Mouse (Mus musculus): Measurements from ENCODE around the gene Cmss1. TPM values are rescaled to one million over a fixed set of nuclear protein-coding genes. Genes with fewer than 3 reads are reported as not detected.

Cmss1 gene
- polyA plus RNA-seq, 1 experiment from 2014 or later = 19.1 TPM

GRCm38 (mm10) chr16:57564807-57565206 lies 41.9 kb downstream of the Cmss1 start:
- WGBS (ENCODE audit: insufficient replicate concordance) = 68% methylated on average over 1 of the region's 1 CpGs

GRCm38 (mm10) chr16:57563453-57563852 lies 43.2 kb downstream of the Cmss1 start:
- TF ChIP-seq EP300 (IDR thresholded peaks at IDR 0.05; ENCODE audit: low read depth) (no peak), CTCF (IDR thresholded peaks at IDR 0.05; ENCODE audit: low read depth) (no peak)
- Histone ChIP-seq H3K4me2 (ENCODE audit: low read depth, low read length) (no peak overlapping the region), H3K36me3 (replicated peaks; ENCODE audit: insufficient read depth, low read length) (no peaks in the 10 kb centered on the region), H3K27ac (ENCODE audit: low read depth) (no peak overlapping the region), H3K27me3 (ENCODE audit: insufficient read depth, low read length) (no peaks in the 10 kb centered on the region), H3K9ac (replicated peaks) (no peak overlapping the region), H3K4me3 (ENCODE audit: low read depth, low read length) (no peak overlapping the region), H3K9me3 (ENCODE audit: low read length) (no peaks in the 10 kb centered on the region), H3K4me1 (ENCODE audit: insufficient read depth) (no peaks in the 10 kb centered on the region)
- no peak for DNase-seq
- WGBS (ENCODE audit: insufficient replicate concordance) = 76% methylated on average over 3 of the region's 3 CpGs
- no peak for ATAC-seq

More at GRCm38 (mm10) chr16:57564807-57565206, 41.9 kb downstream of the Cmss1 start:
- no peak overlapping the region for H3K9ac ChIP-seq (replicated peaks)
- no peak for DNase-seq
- H3K36me3 ChIP-seq (replicated peaks; ENCODE audit: insufficient read depth, low read length) = peaks cover 4% of the 10 kb centered on the region; the same call in 1 of the 2 replicates
- H3K4me1 ChIP-seq (ENCODE audit: insufficient read depth) = no peaks in the 10 kb centered on the region
- no peak overlapping the region for H3K27ac ChIP-seq (ENCODE audit: low read depth)
- no peak overlapping the region for H3K4me2 ChIP-seq (ENCODE audit: low read depth, low read length)
- no peaks in the 10 kb centered on the region for H3K27me3 ChIP-seq (ENCODE audit: insufficient read depth, low read length)
- TF ChIP-seq EP300 (IDR thresholded peaks at IDR 0.05; ENCODE audit: low read depth) (no peak), CTCF (IDR thresholded peaks at IDR 0.05; ENCODE audit: low read depth) (no peak)
- no peak overlapping the region for H3K4me3 ChIP-seq (ENCODE audit: low read depth, low read length)
- no peaks in the 10 kb centered on the region for H3K9me3 ChIP-seq (ENCODE audit: low read length)
- no peak for ATAC-seq

GRCm38 (mm10) chr16:57560185-57560584 lies 46.5 kb downstream of the Cmss1 start:
- no peaks in the 10 kb centered on the region for H3K9me3 ChIP-seq (ENCODE audit: low read length)
- H3K36me3 ChIP-seq (replicated peaks; ENCODE audit: insufficient read depth, low read length) = no peaks in the 10 kb centered on the region
- no peak overlapping the region for H3K4me3 ChIP-seq (ENCODE audit: low read depth, low read length)
- no peak overlapping the region for H3K4me2 ChIP-seq (ENCODE audit: low read depth, low read length)
- H3K27me3 ChIP-seq (ENCODE audit: insufficient read depth, low read length) = no peaks in the 10 kb centered on the region
- no peak overlapping the region for H3K27ac ChIP-seq (ENCODE audit: low read depth)
- no peak for ATAC-seq
- DNase-seq = no peak
- WGBS (ENCODE audit: insufficient replicate concordance) = 74% methylated on average over 1 of the region's 1 CpGs
- no peak for TF ChIP-seq EP300 (IDR thresholded peaks at IDR 0.05; ENCODE audit: low read depth)
- TF ChIP-seq CTCF (IDR thresholded peaks at IDR 0.05; ENCODE audit: low read depth) = no peak
- H3K9ac ChIP-seq (replicated peaks) = no peak overlapping the region
- no peaks in the 10 kb centered on the region for H3K4me1 ChIP-seq (ENCODE audit: insufficient read depth)

- H3K4me2 ChIP-seq (ENCODE audit: low read depth, low read length) = no peak overlapping the region
- no peaks in the 10 kb centered on the region for H3K27me3 ChIP-seq (ENCODE audit: insufficient read depth, low read length)
- H3K36me3 ChIP-seq (replicated peaks; ENCODE audit: insufficient read depth, low read length) = no peaks in the 10 kb centered on the region
- H3K9ac ChIP-seq (replicated peaks) = no peak overlapping the region
- H3K4me3 ChIP-seq (ENCODE audit: low read depth, low read length) = no peak overlapping the region
- DNase-seq = no peak
- 71% methylated on average over 3 of the region's 3 CpGs for WGBS (ENCODE audit: insufficient replicate concordance)
- no peak for ATAC-seq
- TF ChIP-seq EP300 (IDR thresholded peaks at IDR 0.05; ENCODE audit: low read depth) (no peak), CTCF (IDR thresholded peaks at IDR 0.05; ENCODE audit: low read depth) (no peak)
- no peaks in the 10 kb centered on the region for H3K4me1 ChIP-seq (ENCODE audit: insufficient read depth)
- H3K27ac ChIP-seq (ENCODE audit: low read depth) = no peak overlapping the region
- H3K9me3 ChIP-seq (ENCODE audit: low read length) = no peaks in the 10 kb centered on the region
Observed at GRCm38 (mm10) chr16:57558258-57558657, 48.4 kb downstream of the Cmss1 start.

GRCm38 (mm10) chr16:57556244-57556643 lies 50.4 kb downstream of the Cmss1 start:
- 78% methylated on average over 2 of the region's 2 CpGs for WGBS (ENCODE audit: insufficient replicate concordance)
- no peak for DNase-seq
- no peak overlapping the region for H3K27ac ChIP-seq (ENCODE audit: low read depth)
- H3K4me1 ChIP-seq (ENCODE audit: insufficient read depth) = no peaks in the 10 kb centered on the region
- no peak overlapping the region for H3K4me3 ChIP-seq (ENCODE audit: low read depth, low read length)
- H3K9ac ChIP-seq (replicated peaks) = no peak overlapping the region
- H3K36me3 ChIP-seq (replicated peaks; ENCODE audit: insufficient read depth, low read length) = no peaks in the 10 kb centered on the region
- TF ChIP-seq EP300 (IDR thresholded peaks at IDR 0.05; ENCODE audit: low read depth) (no peak), CTCF (IDR thresholded peaks at IDR 0.05; ENCODE audit: low read depth) (no peak)
- H3K27me3 ChIP-seq (ENCODE audit: insufficient read depth, low read length) = no peaks in the 10 kb centered on the region
- ATAC-seq = no peak
- H3K4me2 ChIP-seq (ENCODE audit: low read depth, low read length) = no peak overlapping the region
- no peaks in the 10 kb centered on the region for H3K9me3 ChIP-seq (ENCODE audit: low read length)

GRCm38 (mm10) chr16:57555667-57556066 lies 51.0 kb downstream of the Cmss1 start:
- Histone ChIP-seq H3K4me2 (ENCODE audit: low read depth, low read length) (no peak overlapping the region), H3K36me3 (replicated peaks; ENCODE audit: insufficient read depth, low read length) (no peaks in the 10 kb centered on the region), H3K9ac (replicated peaks) (no peak overlapping the region), H3K4me3 (ENCODE audit: low read depth, low read length) (no peak overlapping the region), H3K27ac (ENCODE audit: low read depth) (no peak overlapping the region), H3K27me3 (ENCODE audit: insufficient read depth, low read length) (no peaks in the 10 kb centered on the region), H3K4me1 (ENCODE audit: insufficient read depth) (no peaks in the 10 kb centered on the region), H3K9me3 (ENCODE audit: low read length) (no peaks in the 10 kb centered on the region)
- DNase-seq = no peak
- TF ChIP-seq CTCF (IDR thresholded peaks at IDR 0.05; ENCODE audit: low read depth) (no peak), EP300 (IDR thresholded peaks at IDR 0.05; ENCODE audit: low read depth) (no peak)
- WGBS (ENCODE audit: insufficient replicate concordance) = 66% methylated on average over 4 of the region's 4 CpGs
- no peak for ATAC-seq

GRCm38 (mm10) chr16:57554886-57555400 lies 51.7 kb downstream of the Cmss1 start:
- 78% methylated on average over 6 of the region's 6 CpGs for WGBS (ENCODE audit: insufficient replicate concordance)

More at GRCm38 (mm10) chr16:57554886-57555400, 51.7 kb downstream of the Cmss1 start:
- H3K9ac ChIP-seq (replicated peaks) = no peak overlapping the region
- H3K4me2 ChIP-seq (ENCODE audit: low read depth, low read length) = no peak overlapping the region
- no peaks in the 10 kb centered on the region for H3K4me1 ChIP-seq (ENCODE audit: insufficient read depth)
- no peaks in the 10 kb centered on the region for H3K36me3 ChIP-seq (replicated peaks; ENCODE audit: insufficient read depth, low read length)
- H3K27me3 ChIP-seq (ENCODE audit: insufficient read depth, low read length) = no peaks in the 10 kb centered on the region
- no peak overlapping the region for H3K4me3 ChIP-seq (ENCODE audit: low read depth, low read length)
- DNase-seq = no peak
- no peak for ATAC-seq
- no peak for TF ChIP-seq EP300 (IDR thresholded peaks at IDR 0.05; ENCODE audit: low read depth)
- TF ChIP-seq CTCF (IDR thresholded peaks at IDR 0.05; ENCODE audit: low read depth) = no peak
- no peak overlapping the region for H3K27ac ChIP-seq (ENCODE audit: low read depth)
- H3K9me3 ChIP-seq (ENCODE audit: low read length) = no peaks in the 10 kb centered on the region

Data from liver, postnatal 0 days (tissue).